Mouse (Mus musculus): ENCODE measurements around the gene Akr1b8.

DNA sequence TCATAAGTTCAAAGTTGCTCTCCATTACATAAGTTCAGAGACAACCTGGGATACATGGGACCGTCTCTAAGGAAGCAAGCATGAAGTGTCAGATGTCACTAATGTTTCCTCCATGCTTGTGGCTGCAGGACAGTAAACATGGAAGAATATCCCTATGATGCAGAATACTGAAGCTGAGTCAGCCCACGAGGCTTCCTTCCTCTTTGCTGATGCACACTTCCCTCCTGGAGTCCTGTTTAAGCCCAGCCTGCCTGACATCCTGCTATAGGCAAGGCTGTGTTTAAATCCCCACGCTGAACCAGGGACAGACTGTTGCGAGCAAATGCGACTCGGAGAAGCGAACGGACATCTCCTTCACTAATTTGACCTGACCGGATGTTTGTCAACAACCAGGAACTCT lies 14.1 kb downstream of the Akr1b8 start:
- TF ChIP-seq CTCF (IDR thresholded peaks at IDR 0.05; ENCODE audit: extremely low read depth, insufficient read depth, low read length) (no peak), POLR2A (IDR thresholded peaks at IDR 0.05; ENCODE audit: extremely low read depth, insufficient read depth, low read length) (no peak)
